Mouse (Mus musculus): Measurements from ENCODE around the gene Snx10. TPM values are rescaled to one million over a fixed set of nuclear protein-coding genes. Genes with fewer than 3 reads are reported as not detected.

Gene Snx10
- polyA plus RNA-seq, 1 experiment from 2014 or later = 22.7 TPM

GRCm38 (mm10) chr6:51632928-51633662 lies 109.4 kb downstream of the Snx10 start:
- Histone ChIP-seq H3K27ac (replicated peaks) (0 out of 2 replicates have a peak overlapping the region, but pooled peaks have one; percentile 19), H3K4me1 (peaks cover 19% of the 10 kb centered on the region), H3K36me3 (replicated peaks) (no peaks in the 10 kb centered on the region), H3K9me3 (no peaks in the 10 kb centered on the region), H3K4me3 (no peak overlapping the region), H3K27me3 (replicated peaks; ENCODE audit: low read depth, poor library complexity, severe bottlenecking) (no peaks in the 10 kb centered on the region)
- no peak for DNase-seq (ENCODE audit: low spot score)
- 75% methylated on average over 4 of the region's 4 CpGs for WGBS

DNA sequence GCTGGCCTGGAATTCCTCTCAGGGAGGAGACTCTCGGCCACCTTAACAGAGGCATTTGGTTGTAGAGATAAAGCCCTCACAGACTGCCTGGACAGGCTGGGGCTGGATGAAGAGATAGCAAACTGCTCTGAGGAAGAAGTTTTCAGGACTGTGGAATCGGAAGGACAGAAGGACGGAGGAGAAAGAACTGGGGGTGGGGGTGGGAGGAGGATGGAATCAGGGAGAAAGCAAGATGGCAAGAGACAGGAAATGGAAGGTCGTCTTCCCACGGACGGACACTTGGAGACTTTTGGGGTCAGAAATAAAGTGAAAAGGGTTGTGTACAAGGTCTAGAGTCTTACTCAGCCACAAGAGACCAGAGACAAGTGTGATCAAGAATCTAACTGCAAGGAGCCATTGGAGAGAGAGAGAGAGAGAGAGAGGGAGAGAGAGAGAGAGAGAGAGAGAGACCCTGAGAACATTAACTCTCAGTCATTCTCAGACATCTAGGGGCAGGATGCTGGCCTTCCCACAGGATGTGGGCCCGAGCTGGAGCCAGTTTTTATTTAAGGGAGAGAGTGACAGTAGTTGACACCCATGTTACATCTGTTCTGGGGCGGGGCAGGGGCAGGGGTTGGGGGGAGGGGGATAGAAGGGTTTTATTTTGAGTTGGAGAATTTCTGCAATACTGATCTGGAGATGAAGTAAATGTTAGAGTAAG lies 110.1 kb downstream of the Snx10 start:
- no peaks in the 10 kb centered on the region for H3K9me3 ChIP-seq
- DNase-seq (ENCODE audit: low spot score) = no peak
- no peaks in the 10 kb centered on the region for H3K27me3 ChIP-seq (replicated peaks; ENCODE audit: low read depth, poor library complexity, severe bottlenecking)
- H3K4me3 ChIP-seq = no peak overlapping the region
- 46% methylated on average over 8 of the region's 8 CpGs for WGBS
- peak overlapping the region; percentile 19 for H3K27ac ChIP-seq (replicated peaks)
- H3K4me1 ChIP-seq = peaks cover 19% of the 10 kb centered on the region
- no peaks in the 10 kb centered on the region for H3K36me3 ChIP-seq (replicated peaks)

- Histone ChIP-seq H3K4me3 (no peak overlapping the region), H3K4me1 (peaks cover 14% of the 10 kb centered on the region), H3K27ac (replicated peaks) (no peak overlapping the region), H3K27me3 (replicated peaks; ENCODE audit: low read depth, poor library complexity, severe bottlenecking) (no peaks in the 10 kb centered on the region), H3K36me3 (replicated peaks) (no peaks in the 10 kb centered on the region), H3K9me3 (no peaks in the 10 kb centered on the region)
- 83% methylated on average over 11 of the region's 11 CpGs for WGBS
- DNase-seq (ENCODE audit: low spot score) = no peak
Observed at GRCm38 (mm10) chr6:51636019-51636568, 112.4 kb downstream of the Snx10 start.

Small RNA genes lying within 50 kb of the gene (microRNA-seq; reads per million reads assigned to microRNA genes)
- gene Gm22914 = not detected

Other genes starting within 250 kb of the Snx10 start
- 1.3 and 1.6 TPM in 2 replicates for gene Nfe2l3, start 91.2 kb upstream of the Snx10 start, polyA plus RNA-seq (2016; fragmentation: Nextera tagmentation; extraction: Ambion mirVana)
- 2,407 and 2,547 TPM in 2 replicates for gene Hnrnpa2b1, start 54.0 kb upstream of the Snx10 start, polyA plus RNA-seq (2016; fragmentation: Nextera tagmentation; extraction: Ambion mirVana)
- gene Cbx3, start 53.5 kb upstream of the Snx10 start, polyA plus RNA-seq (2016; fragmentation: Nextera tagmentation; extraction: Ambion mirVana) = 700 and 747 TPM in 2 replicates

All from embryonic facial prominence, embryonic 10.5 days (tissue).